Mouse (Mus musculus) right cerebral cortex, postnatal 25 days (tissue): ENCODE measurements around the gene Zbtb37.
A peak's percentile ranks its signal among the peaks of the same experiment; 100 is the strongest.

Source experiments
- DNase-seq: peaks from one replicate; pipeline ENCODE4 v3.0.0; 2022

The Zbtb37 gene

GRCm38 (mm10) chr1:161034435-161035280 lies at the start of gene Zbtb37:
Gene Zbtb37 (minus strand): TSS chr1:161034849.
- DNase-seq: peak; percentile 96

GRCm38 (mm10) chr1:161077243-161077642 lies 42.6 kb upstream of the Zbtb37 start:
- DNase-seq: no peak

- no peak for DNase-seq
Observed at GRCm38 (mm10) chr1:161076238-161076637, 41.6 kb upstream of the Zbtb37 start.

- DNase-seq: no peak
Observed at GRCm38 (mm10) chr1:161071272-161071620, 36.6 kb upstream of the Zbtb37 start.

- peak; percentile 97 for DNase-seq
Observed at GRCm38 (mm10) chr1:161070352-161071271, 36.0 kb upstream of the Zbtb37 start, which contains the start of the genes Dars2 and Cenpl. Gene Dars2 (minus strand): TSS chr1:161070658. Gene Cenpl (plus strand): TSS chr1:161070713.

- no peak for DNase-seq
Observed at GRCm38 (mm10) chr1:161063351-161063750, 28.7 kb upstream of the Zbtb37 start.

GRCm38 (mm10) chr1:161057164-161057563 lies 22.5 kb upstream of the Zbtb37 start:
- no peak for DNase-seq

- no peak for DNase-seq
Observed at GRCm38 (mm10) chr1:161046972-161047371, 12.3 kb upstream of the Zbtb37 start.

- no peak for DNase-seq
Observed at GRCm38 (mm10) chr1:161041261-161042020, 6.8 kb upstream of the Zbtb37 start.

GRCm38 (mm10) chr1:161040855-161041254 lies 6.2 kb upstream of the Zbtb37 start:
- DNase-seq: no peak

GRCm38 (mm10) chr1:161040426-161040770 lies 5.7 kb upstream of the Zbtb37 start:
- no peak for DNase-seq

- DNase-seq: no peak
Observed at GRCm38 (mm10) chr1:161039741-161040425, 5.2 kb upstream of the Zbtb37 start.

GRCm38 (mm10) chr1:161038968-161039721 lies 4.5 kb upstream of the Zbtb37 start:
- no peak for DNase-seq

GRCm38 (mm10) chr1:161038004-161038403 lies 3.4 kb upstream of the Zbtb37 start:
- no peak for DNase-seq

- DNase-seq: no peak
Observed at GRCm38 (mm10) chr1:161037599-161037998, 3.0 kb upstream of the Zbtb37 start.

- no peak for DNase-seq
Observed at GRCm38 (mm10) chr1:161037026-161037425, 2.4 kb upstream of the Zbtb37 start.

GRCm38 (mm10) chr1:161036411-161036841 lies 1.8 kb upstream of the Zbtb37 start:
- no peak for DNase-seq

GRCm38 (mm10) chr1:161035786-161036404 lies 1.2 kb upstream of the Zbtb37 start:
- no peak for DNase-seq

- no peak for DNase-seq
Observed at GRCm38 (mm10) chr1:161035281-161035785, 684 bp upstream of the Zbtb37 start.

GRCm38 (mm10) chr1:161033856-161034434 lies 704 bp downstream of the Zbtb37 start:
- no peak for DNase-seq
